Mouse (Mus musculus) olfactory bulb, adult 2 months (tissue): Measurements from ENCODE around the gene Plpp1.

Experiments used
- CTCF ChIP-seq: fragments of 200-500 bp; IDR thresholded peaks from 2 replicates; pipeline ENCODE4 v1.5.1; 2012; ENCODE audit warnings: low read depth, mild to moderate bottlenecking, low read length, moderate library complexity; ENCODE audit not compliant: insufficient read depth
- POLR2A ChIP-seq: fragments of 200-500 bp; IDR thresholded peaks from 2 replicates; pipeline ENCODE4 v1.6.1; 2012; ENCODE audit warnings: mild to moderate bottlenecking, low read depth, low read length, moderate library complexity; ENCODE audit not compliant: insufficient read depth

DNA sequence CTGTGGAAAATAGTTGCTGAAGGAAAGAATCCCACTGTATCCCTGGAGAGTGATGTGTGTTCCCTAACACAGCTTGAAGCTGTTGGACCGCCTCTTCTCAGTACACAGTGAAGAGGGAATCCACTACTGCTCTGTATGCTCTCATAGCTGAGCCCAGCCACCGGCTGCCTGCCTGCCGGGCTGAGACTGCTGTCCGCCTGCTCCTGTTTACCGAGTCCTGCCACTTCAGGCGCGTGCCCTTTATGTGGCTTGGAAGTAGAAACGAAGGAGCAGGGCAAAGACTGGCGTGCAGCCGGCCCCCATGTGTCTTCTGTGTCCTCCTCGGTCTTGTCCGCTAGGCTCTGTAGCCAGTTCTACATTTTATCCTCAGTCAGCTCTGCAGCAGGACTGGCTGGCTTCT lies 34.5 kb downstream of the Plpp1 start:
- no peak for TF ChIP-seq CTCF
- TF ChIP-seq POLR2A: no peak
